13 mouse cellular contexts compared by ENCODE assay signal in the genomic region with DNA sequence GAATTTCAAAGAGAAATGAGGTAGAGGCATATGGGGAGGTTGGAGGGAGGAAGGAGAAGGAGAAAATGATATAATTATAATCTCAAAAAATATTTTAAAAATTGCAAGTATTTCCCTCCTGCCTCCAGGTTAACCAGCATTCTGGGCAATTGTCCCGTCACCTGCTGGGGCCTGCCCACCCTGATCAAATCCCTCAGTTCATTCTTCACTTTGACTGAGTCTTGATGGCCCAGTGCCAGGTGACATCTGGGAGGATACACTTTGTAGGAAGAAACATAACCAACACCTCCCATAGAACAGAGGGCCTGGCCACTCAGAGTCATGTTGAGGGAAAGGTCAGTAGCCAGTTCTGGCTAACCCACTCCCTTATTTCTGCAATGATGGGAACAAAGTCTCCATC.
"Had no signal": no experiment of that assay in that cellular context is flagged by ENCODE, and none has a peak within 500 bp of the region (broad histone marks: within the 10 kb centered on the region; RNA-seq: fewer than 3 reads in every experiment).

No protein-coding gene starts in this region.

- H3K4me2 ChIP-seq: limb, embryonic 13.5 days; midbrain, embryonic 13.5 days; neural tube, embryonic 13.5 days; stomach, embryonic 15.5 days had no signal

- H3K4me3 ChIP-seq: limb, embryonic 13.5 days; midbrain, embryonic 13.5 days; neural tube, embryonic 13.5 days; stomach, embryonic 15.5 days had no signal

- DNase-seq: kidney, adult 8-10 months; kidney, postnatal 25 days; layer of hippocampus, adult 9-11 months; layer of hippocampus, postnatal 36 days; lung, adult 18-20 months; retina, postnatal 1 day; thymus, postnatal 4 days had no signal

- H3K9ac ChIP-seq: limb, embryonic 13.5 days; liver, embryonic 14.5 days; midbrain, embryonic 13.5 days; neural tube, embryonic 13.5 days; stomach, embryonic 15.5 days had no signal

- ATAC-seq: intestine, postnatal 0 days; midbrain, embryonic 13.5 days had no signal

- H3K36me3 ChIP-seq: stomach, embryonic 15.5 days had no signal

- H3K27me3 ChIP-seq: limb, embryonic 13.5 days; midbrain, embryonic 13.5 days; neural tube, embryonic 13.5 days; stomach, embryonic 15.5 days had no signal

- H3K9me3 ChIP-seq: limb, embryonic 13.5 days; midbrain, embryonic 13.5 days; neural tube, embryonic 13.5 days; stomach, embryonic 15.5 days had no signal

- H3K27ac ChIP-seq: limb, embryonic 13.5 days; liver, embryonic 14.5 days; stomach, embryonic 15.5 days had no signal
